Mouse (Mus musculus) lung, embryonic 16.5 days (tissue): ENCODE results near the gene Stat1. TPM values are rescaled to one million over a fixed set of nuclear protein-coding genes. Genes with fewer than 3 reads are reported as not detected.

Source experiments
- ATAC-seq: fragments of 200-750 bp; cut with Nextera tagmentation; 2 replicates; pipeline ENCODE4 v1.8.0; 2017; ENCODE audit warnings: low read depth, mild to moderate bottlenecking, moderate library complexity
- H3K27ac ChIP-seq: fragments of 300-500 bp; sonication (generic); 2 replicates; pipeline ENCODE4 v1.5.1; 2014; ENCODE audit warnings: mild to moderate bottlenecking, control low read depth, low read length
- H3K27me3 ChIP-seq: fragments of 300-500 bp; sonication (generic); 2 replicates; pipeline ENCODE4 v1.6.1; 2014; ENCODE audit warnings: low read depth, low read length, mixed read lengths; ENCODE audit not compliant: control insufficient read depth, insufficient read depth
- H3K36me3 ChIP-seq: fragments of 300-500 bp; sonication (generic); 2 replicates; pipeline ENCODE4 v1.6.1; 2014; ENCODE audit warnings: low read length; ENCODE audit not compliant: control insufficient read depth, insufficient read depth
- H3K4me1 ChIP-seq: fragments of 300-500 bp; sonication (generic); replicated peaks from 2 replicates; pipeline ENCODE4 v1.6.1; 2014; ENCODE audit warnings: low read length, mixed read lengths; ENCODE audit not compliant: control insufficient read depth, insufficient read depth
- H3K4me2 ChIP-seq: fragments of 300-500 bp; sonication (generic); 2 replicates; pipeline ENCODE4 v1.6.1; 2014; ENCODE audit warnings: low read depth, low read length, control low read depth
- H3K4me3 ChIP-seq: fragments of 300-500 bp; sonication (generic); 2 replicates; pipeline ENCODE4 v1.5.1; 2014; ENCODE audit warnings: mild to moderate bottlenecking, low read length, control low read depth
- H3K9ac ChIP-seq: fragments of 300-500 bp; sonication (generic); 2 replicates; pipeline ENCODE4 v1.6.1; 2014; ENCODE audit warnings: low read length, control low read depth
- H3K9me3 ChIP-seq: fragments of 300-500 bp; sonication (generic); 2 replicates; pipeline ENCODE4 v1.6.1; 2016; ENCODE audit warnings: low read length; ENCODE audit not compliant: control insufficient read depth
- WGBS: fragments of 180-500 bp; shearing (Covaris S2); extraction: QIAGEN DNeasy Blood & Tissue Kit; methylation state at CpG from one replicate; pipeline ENCODE4 v1.1.7; 2014; 5-methylcytosine and 5-hydroxymethylcytosine counted together
- polyA plus RNA-seq: library from polyadenylated mRNA; unstranded; fragments of >200 nt; fragmentation: Nextera tagmentation; extraction: Ambion mirVana; gene quantifications from 2 replicates; pipeline ENCODE4 v1.2.1, GENCODE M21; 2015

Gene Stat1
- polyA plus RNA-seq, 1 experiment from 2014 or later = 24.9 TPM

DNA sequence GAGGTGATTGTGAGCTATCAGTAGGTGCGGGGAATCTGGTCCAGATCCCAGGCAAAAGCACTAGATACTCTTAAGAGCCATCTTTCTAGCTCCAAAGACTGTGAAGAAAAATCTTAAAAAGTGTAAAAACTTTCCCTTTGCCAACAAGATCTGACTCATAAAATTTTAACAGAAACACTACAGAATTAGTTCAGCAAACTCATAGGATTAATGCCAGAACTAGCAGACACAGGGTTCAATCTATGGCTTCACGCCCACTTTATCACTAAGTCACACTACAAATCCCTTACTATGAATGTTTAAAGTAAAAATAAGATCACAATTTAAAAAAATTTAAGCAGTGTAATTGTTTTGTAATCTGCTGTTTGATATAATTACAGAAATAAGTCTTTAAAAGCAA lies 63.8 kb downstream of the Stat1 start:
- Histone ChIP-seq H3K27me3 (no peaks in the 10 kb centered on the region), H3K4me3 (no peak overlapping the region), H3K9ac (no peak overlapping the region), H3K4me1 (no peaks in the 10 kb centered on the region), H3K36me3 (peaks cover 4% of the 10 kb centered on the region; the same call in 1 of the 2 replicates), H3K4me2 (no peak overlapping the region), H3K9me3 (no peaks in the 10 kb centered on the region), H3K27ac (no peak overlapping the region)
- ATAC-seq = no peak
- WGBS = 90% methylated on average over 2 of the region's 2 CpGs

Other genes starting within 250 kb of the Stat1 start
- gene Myo1b, start 203.4 kb upstream of the Stat1 start, polyA plus RNA-seq = 80.4 and 83.0 TPM in 2 replicates
- 1.4 and 2.3 TPM in 2 replicates for gene Stat4, start 132.3 kb upstream of the Stat1 start, polyA plus RNA-seq
- 11.9 and 12.8 TPM in 2 replicates for gene Gls, start 113.8 kb downstream of the Stat1 start, polyA plus RNA-seq